Mouse (Mus musculus) left cerebral cortex, postnatal 25 days (tissue): ENCODE measurements at regions not wholly inside any gene's neighbourhood (a gene's known extent, or its start where the extent isn't known, plus 50 kb on each side); places are given as distances from the start of the nearest gene placed in this dataset.

Experiments
- DNase-seq, 2 experiments: peaks; one replicate each; pipeline ENCODE4 v3.0.0; 2022; ENCODE audit warnings: low spot score in 2 of 2, mixed read lengths in 1 of 2
- intact Hi-C: fragments of 180-260 bp; cut with DNase I; formaldehyde crosslinking; loops from one replicate; pipeline ENCODE4 v1.15.1; 2025

- intact Hi-C loops: no loop called here
- DNase-seq: no peak
Measured at GRCm38 (mm10) chr3:10697698-10698452, 362.4 kb upstream of the Gm38303 start.

- intact Hi-C loops: no loop called here
- peak; percentile 40 to 75 for DNase-seq
Measured at GRCm38 (mm10) chr3:10685501-10685951, 350.0 kb upstream of the Gm38303 start.

GRCm38 (mm10) chr3:10684885-10685500 lies 349.5 kb upstream of the Gm38303 start:
- intact Hi-C loops: no loop called here
- peak; percentile 58 to 65 for DNase-seq

- peak in 1 of 2 experiments; percentile 51 for DNase-seq
- intact Hi-C loops: no loop called here
Measured at GRCm38 (mm10) chr3:10681938-10682337, 346.5 kb upstream of the Gm38303 start.

GRCm38 (mm10) chr3:10647975-10648511 lies 312.6 kb upstream of the Gm38303 start:
- intact Hi-C loops: no loop called here
- no peak for DNase-seq
